Mouse (Mus musculus): ENCODE results near the gene Gm3015. TPM values are rescaled to one million over a fixed set of nuclear protein-coding genes. Genes with fewer than 3 reads are reported as not detected.
"Not testable (repeated sequence)": the region's sequence is repeated elsewhere in the genome, so short reads cannot be mapped to it uniquely, and the experiment has no call there.

The Gm3015 gene
- total RNA-seq (2014; rRNA removed) (not detected in 2 replicates), polyA plus RNA-seq (2015; fragmentation: Nextera tagmentation; extraction: Ambion mirVana) (not detected in 2 replicates)

DNA sequence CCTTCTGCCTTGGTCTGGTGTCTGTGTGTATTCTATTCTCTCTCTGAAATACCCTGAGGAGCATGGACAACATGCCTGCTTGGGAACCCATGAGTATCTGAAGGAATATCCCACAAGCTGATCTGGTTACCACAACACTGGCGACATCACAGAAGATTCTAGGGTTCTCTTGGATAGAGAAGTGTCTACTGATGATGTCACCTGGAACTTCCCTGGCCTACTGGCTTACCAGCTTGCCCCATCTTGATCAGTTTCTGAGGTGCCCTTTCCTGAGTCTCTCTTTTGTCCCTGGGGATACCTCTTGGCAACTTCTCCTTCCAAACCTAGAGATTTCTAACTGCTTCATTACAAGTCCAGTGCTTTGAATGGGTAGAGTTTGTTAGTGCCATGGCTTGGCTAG, at the start of gene Gm3015:
Gm3015 (minus strand) TSS at position 101 of the 400 bp plus-strand sequence.
- H3K9me3 ChIP-seq (ENCODE audit: low read length); H3K9ac ChIP-seq (replicated peaks; ENCODE audit: low read length); H3K4me1 ChIP-seq (ENCODE audit: insufficient read depth, low read length); H3K27me3 ChIP-seq (ENCODE audit: insufficient read depth, low read length); DNase-seq (ENCODE audit: low spot score); H3K27ac ChIP-seq; H3K4me2 ChIP-seq (ENCODE audit: low read depth, low read length); H3K4me3 ChIP-seq (ENCODE audit: low read length); H3K36me3 ChIP-seq (ENCODE audit: insufficient read depth, low read length); ATAC-seq: not testable (repeated sequence)
- 60% methylated on average over 1 of the region's 1 CpGs for WGBS

DNA sequence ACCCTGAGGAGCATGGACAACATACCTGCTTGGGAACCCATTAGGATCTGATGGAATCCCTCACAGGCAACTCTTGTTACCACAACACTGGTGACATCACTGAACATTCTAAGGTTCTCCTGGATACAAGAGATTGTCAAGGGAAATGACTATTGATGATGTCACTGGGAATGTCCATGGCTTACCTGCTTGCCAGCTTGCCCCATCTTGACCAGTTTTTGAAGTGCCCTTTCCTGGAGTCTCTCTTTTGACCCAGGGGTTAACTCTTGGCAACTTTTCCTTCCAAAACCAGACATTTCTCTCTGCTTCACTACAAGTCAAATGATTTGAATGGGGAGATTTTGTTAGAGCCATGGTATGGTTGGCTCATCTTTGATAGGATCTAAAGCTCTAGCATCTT, 29.3 kb upstream of the Gm3015 start, which contains the start of gene Gm10377:
Gm10377 (minus strand) TSS at position 101 of the 400 bp plus-strand sequence.
- not testable (repeated sequence) for H3K4me2 ChIP-seq (ENCODE audit: low read depth, low read length); ATAC-seq; H3K27me3 ChIP-seq (ENCODE audit: insufficient read depth, low read length); H3K9me3 ChIP-seq (ENCODE audit: low read length); H3K27ac ChIP-seq; H3K4me3 ChIP-seq (ENCODE audit: low read length); H3K9ac ChIP-seq (replicated peaks; ENCODE audit: low read length); H3K36me3 ChIP-seq (ENCODE audit: insufficient read depth, low read length); H3K4me1 ChIP-seq (ENCODE audit: insufficient read depth, low read length); DNase-seq (ENCODE audit: low spot score)

Other genes starting within 250 kb of the Gm3015 start
- 0.21 TPM in 1 of 2 replicates, not detected in the other for gene Gm8024, start 244.5 kb downstream of the Gm3015 start, total RNA-seq (2014; rRNA removed)
- gene Gm8024, start 244.5 kb downstream of the Gm3015 start, polyA plus RNA-seq (2015; fragmentation: Nextera tagmentation; extraction: Ambion mirVana), result not detected in 2 replicates
- not detected in 2 replicates for gene Gm17124, start 168.9 kb downstream of the Gm3015 start, total RNA-seq (2014; rRNA removed)
- gene Gm17124, start 168.9 kb downstream of the Gm3015 start, polyA plus RNA-seq (2015; fragmentation: Nextera tagmentation; extraction: Ambion mirVana), result not detected in 2 replicates
- gene Gm3633, start 126.9 kb downstream of the Gm3015 start, total RNA-seq (2014; rRNA removed), result not detected in 2 replicates
- not detected in 2 replicates for gene Gm3633, start 126.9 kb downstream of the Gm3015 start, polyA plus RNA-seq (2015; fragmentation: Nextera tagmentation; extraction: Ambion mirVana)
- gene Gm10378, start 112.9 kb downstream of the Gm3015 start, total RNA-seq (2014; rRNA removed), result not detected in 2 replicates
- gene Gm10378, start 112.9 kb downstream of the Gm3015 start, polyA plus RNA-seq (2015; fragmentation: Nextera tagmentation; extraction: Ambion mirVana), result not detected in 2 replicates
- gene Gm10377, start 29.2 kb upstream of the Gm3015 start, total RNA-seq (2014; rRNA removed), result not detected in 2 replicates
- not detected in 2 replicates for gene Gm10377, start 29.2 kb upstream of the Gm3015 start, polyA plus RNA-seq (2015; fragmentation: Nextera tagmentation; extraction: Ambion mirVana)
- gene Gm21977, start 84.7 kb upstream of the Gm3015 start, total RNA-seq (2014; rRNA removed), result not detected in 2 replicates
- gene Gm21977, start 84.7 kb upstream of the Gm3015 start, polyA plus RNA-seq (2015; fragmentation: Nextera tagmentation; extraction: Ambion mirVana), result not detected in 2 replicates
- gene Gm8082, start 224.8 kb upstream of the Gm3015 start, total RNA-seq (2014; rRNA removed), result not detected in 2 replicates
- gene Gm8082, start 224.8 kb upstream of the Gm3015 start, polyA plus RNA-seq (2015; fragmentation: Nextera tagmentation; extraction: Ambion mirVana), result not detected in 2 replicates
- gene Gm10376, start 246.8 kb upstream of the Gm3015 start, total RNA-seq (2014; rRNA removed), result not detected in 2 replicates
- not detected in 2 replicates for gene Gm10376, start 246.8 kb upstream of the Gm3015 start, polyA plus RNA-seq (2015; fragmentation: Nextera tagmentation; extraction: Ambion mirVana)

Measured in hindbrain, postnatal 0 days (tissue).